Mouse (Mus musculus) ovary, adult 18-20 months (tissue): ENCODE results near the gene Cyfip2.

Experiments
- DNase-seq: peaks from one replicate; pipeline ENCODE4 v3.0.0; 2022; ENCODE audit warnings: low spot score, mixed read lengths

Cyfip2 gene

DNA sequence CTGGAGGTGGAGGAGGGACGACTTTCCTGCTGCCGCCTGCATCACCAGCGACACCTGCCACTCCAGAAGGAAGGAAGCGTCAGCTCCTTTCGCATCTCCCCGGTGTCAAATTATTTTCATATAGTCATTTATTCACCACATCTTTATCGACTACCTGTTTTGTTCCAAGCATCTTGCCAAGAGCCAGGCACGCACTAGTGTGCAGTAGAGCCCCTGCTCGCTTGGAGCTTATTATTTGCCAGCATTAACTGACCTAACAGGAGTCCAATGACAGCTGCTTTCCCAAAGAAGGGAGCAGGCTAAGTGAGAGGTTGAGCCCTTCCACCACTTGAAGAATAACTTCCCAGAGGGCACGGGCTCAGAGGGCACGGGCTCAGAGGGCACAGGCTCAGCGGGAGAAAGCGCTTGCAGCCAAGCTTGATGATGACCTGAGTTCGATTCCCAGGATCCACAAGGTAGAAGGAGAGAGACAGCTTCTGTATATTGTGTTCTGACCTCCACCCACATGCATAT lies at the start of gene Cyfip2:
Gene Cyfip2 (minus strand): TSS at position 337 of the 513 bp plus-strand sequence.
- no peak for DNase-seq

DNA sequence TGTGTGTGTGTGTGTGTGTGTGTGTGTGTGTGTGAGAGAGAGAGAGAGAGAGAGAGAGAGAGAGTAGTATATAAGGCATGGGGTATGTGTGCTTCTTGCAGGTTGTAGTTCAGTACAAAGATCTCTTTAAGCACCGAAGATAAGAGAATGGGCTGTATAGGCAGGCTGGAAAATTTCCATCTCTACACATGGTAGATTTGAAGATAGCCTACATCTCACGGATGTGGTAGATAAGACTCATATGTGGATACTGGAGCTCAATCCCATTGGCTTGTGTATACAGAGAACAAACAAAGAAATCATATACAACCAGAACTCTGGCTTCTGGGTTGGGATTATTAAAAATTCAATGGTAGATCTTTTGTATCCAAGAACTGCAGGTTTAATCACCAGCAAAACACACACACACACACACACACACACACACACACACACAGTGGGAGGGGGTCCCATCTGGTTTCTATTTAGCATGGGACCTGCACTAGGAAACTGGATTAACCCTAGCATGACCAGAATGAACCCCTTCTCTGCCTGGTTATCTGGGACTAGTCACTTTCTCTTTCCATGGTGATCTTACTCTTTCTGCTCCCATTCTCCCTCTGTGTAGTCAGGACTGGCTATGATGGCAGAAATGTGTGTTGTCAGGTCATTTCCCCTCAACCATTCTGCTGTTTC lies 48.5 kb upstream of the Cyfip2 start:
- DNase-seq: no peak

DNA sequence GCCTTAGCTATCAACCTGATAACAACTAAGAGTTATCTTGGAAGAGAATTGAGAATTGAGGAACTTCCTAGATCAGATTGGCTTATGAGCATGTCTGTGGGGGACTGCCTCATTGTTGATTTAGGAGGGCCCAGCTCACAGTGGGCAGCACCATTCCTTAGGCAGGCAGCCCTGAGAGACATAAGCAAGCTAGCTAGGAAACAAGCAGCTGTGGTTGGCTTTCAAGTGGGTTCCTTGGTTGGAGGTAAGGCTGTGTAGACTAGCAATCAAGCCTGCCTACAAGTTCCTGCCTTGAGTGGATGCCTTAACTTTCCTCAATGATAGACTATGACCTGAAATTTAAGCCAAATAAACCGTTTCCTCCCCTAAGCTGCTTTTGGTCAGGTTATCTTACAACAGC lies 45.7 kb upstream of the Cyfip2 start:
- DNase-seq: no peak

GRCm38 (mm10) chr11:46349681-46350410 lies 37.2 kb upstream of the Cyfip2 start:
- DNase-seq: no peak

DNA sequence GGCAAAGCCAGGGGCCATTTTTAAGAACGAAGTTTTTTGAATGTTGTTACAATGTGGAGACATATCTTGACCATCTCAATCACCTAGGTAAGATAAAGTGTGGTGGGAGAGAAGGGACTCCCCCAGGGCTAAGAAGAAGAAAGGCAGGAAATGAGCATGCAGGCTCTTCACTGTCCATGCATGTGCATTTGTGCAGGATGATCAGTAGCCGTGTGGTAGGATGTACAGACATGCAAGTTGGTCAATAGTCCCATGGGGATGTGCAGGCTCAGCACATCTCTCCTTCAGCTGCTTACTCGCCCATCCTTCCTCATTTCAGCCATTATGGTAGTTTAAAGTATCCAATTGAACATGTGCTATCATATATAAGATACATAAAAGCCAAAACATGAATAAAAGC lies 35.8 kb upstream of the Cyfip2 start:
- DNase-seq: no peak

DNA sequence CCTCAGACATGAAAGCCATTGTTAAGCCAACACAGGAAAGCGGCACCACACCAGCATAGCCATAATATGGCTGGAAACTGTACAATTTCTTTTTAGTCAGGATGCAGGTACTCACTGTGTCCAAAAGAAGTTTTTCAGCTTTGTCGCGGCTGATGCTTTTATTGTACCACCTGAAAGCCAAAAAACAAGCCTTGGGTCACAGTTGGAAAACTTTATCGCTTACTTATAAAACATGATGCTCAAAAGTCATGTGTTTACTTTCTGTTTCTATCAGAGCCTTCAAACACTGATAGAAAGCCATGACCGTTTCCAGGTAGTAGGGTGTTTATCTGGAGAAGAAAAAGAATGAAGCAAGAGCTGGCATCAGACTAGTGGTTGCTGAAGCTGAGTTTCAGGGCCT lies 35.1 kb upstream of the Cyfip2 start:
- DNase-seq: no peak

- DNase-seq: no peak
Measured at GRCm38 (mm10) chr11:46343886-46344546, 31.4 kb upstream of the Cyfip2 start.

GRCm38 (mm10) chr11:46341960-46342359 lies 29.3 kb upstream of the Cyfip2 start:
- DNase-seq: no peak

DNA sequence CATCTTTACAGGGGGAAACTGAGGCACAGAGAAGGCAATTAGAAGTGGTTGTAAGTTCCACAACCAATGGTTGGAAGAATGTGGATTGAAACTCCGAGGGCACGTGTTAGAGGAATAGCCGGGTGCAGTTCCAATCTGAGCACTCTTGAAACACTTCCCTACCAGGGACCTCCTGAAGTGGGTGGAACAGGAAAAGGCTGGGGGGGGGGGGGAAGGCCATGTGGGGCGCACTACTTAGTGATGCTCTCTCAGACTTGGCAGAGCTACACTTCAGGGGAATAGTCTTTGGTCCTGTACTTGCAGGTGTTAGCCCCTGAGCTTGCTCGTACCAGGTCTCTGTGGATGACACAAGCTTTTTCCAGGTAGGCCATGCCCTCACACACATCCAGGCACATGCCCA lies 23.4 kb upstream of the Cyfip2 start:
- DNase-seq: no peak

DNA sequence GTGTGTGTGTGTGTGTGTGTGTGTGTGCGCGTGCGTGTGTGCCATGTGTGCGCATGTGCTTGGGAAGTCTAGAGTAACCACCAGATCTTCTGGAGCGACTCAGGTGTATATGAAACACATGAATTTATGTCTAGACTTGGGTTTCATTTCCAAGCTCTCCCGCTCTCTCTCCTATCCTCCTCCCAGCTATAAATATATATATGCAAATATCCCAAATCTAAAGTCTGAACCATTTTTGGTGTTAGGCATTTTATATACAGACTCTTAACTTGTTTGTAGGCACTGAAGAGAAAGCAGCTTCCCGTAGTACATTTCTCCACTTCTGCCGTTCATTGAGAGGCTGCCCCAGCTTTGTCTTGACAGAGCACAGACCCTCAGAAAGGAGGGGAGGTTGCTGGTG lies 19.6 kb upstream of the Cyfip2 start:
- no peak for DNase-seq

- no peak for DNase-seq
Measured at GRCm38 (mm10) chr11:46326271-46327015, 13.8 kb upstream of the Cyfip2 start.

DNA sequence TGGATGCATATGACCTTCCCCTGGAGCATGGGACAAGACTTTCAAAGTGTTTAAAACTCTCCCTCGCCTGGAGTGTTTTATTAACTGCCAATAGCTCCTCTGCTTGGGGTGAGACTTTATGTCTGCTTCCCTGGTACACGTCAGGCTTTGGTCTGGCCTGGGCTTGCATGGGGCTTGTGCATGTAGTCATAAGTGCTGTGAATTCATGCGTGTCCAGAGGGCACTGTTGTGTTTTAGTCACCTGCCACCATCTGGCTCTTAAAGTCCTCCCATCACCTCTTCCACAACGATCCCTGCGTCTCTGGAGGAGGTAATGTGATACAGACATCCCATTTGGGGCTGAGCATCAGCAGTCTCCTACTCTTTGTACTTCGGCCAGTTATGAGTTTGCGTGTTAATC lies 8.9 kb upstream of the Cyfip2 start:
- DNase-seq: no peak

- DNase-seq: no peak
Measured at GRCm38 (mm10) chr11:46314534-46314933, 1.9 kb upstream of the Cyfip2 start.

GRCm38 (mm10) chr11:46313851-46314250 lies 1.2 kb upstream of the Cyfip2 start:
- DNase-seq: no peak

- DNase-seq: no peak
Measured at GRCm38 (mm10) chr11:46311703-46312522, 746 bp downstream of the Cyfip2 start.

DNA sequence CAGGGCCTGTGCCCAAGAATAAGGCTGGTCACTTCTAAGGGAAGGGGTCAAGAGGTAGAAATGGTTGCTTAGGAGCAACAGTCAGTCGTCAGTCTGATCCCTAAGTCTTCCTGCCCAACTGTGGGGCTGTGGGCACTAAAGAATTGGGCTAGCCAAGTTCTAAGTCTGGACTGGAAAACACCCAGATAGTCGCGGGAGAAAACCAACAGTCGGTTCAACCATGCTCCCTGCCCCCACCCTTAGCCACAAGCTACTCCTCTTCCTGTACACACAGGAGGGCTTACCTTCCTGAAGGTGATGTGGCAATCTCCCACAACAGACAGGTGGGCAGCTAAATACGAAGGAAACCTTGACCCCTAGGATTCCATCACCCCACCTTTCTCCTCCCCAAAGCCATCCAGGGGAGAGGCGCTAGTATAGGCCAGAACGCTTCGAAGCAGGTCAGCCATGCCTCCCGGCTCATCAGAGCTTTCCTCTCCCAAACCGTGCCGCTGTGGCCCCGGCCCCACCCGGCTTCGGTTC lies 1.4 kb downstream of the Cyfip2 start:
- no peak for DNase-seq

DNA sequence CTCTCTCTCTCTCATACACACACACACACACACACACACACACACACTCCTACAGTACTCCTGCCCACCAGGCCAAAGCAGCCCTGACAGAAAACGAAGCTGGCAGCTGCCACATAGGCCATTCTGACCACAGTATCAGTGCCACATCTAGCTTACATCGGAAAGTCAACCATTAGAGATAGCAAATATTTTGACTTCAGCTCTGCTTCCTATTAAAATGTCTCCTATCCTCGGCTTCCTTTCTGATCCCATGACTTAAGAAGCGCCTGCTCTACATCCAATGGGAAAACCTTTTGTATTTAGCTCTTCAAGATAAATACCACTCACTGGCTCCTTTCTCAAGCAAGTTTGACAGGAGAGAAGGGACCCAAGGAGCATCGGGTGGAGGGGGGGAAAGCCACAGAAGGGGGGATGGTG lies 2.0 kb downstream of the Cyfip2 start:
- DNase-seq: no peak

GRCm38 (mm10) chr11:46309808-46310555 lies 2.7 kb downstream of the Cyfip2 start:
- no peak for DNase-seq

DNA sequence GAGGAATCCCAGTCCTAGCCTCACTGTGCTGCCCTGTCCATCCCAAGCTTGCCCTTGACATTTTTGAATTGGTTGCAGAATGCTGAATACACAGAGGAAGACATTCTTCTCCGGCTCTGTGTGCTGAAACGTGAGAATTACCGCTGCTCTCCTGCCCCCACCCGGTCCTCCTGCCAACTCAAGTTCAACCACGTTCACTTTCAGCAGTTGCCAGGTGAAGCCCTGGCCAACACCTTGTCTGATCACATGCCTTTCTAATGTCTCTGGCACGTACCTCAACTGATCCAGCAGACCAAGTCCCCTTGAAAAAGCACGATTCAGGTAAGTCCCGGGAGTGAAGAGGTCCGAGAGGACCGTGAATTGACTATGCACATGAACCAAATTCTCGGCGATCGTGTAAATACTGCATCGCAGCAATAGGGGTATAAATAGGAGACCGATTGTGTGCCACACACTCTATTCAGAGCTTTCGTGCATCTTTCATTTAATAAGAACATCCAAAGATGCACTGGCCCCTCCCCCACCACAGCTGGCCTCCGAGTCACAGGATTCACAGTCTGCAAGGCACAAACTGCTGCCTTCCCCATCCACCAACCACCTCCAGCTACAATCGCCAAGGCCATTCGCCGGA lies 3.4 kb downstream of the Cyfip2 start:
- DNase-seq: no peak
